Mouse (Mus musculus) brain, embryonic 14.5 days (tissue): ENCODE results near the gene Dnajc11. TPM values are rescaled to one million over a fixed set of nuclear protein-coding genes. Genes with fewer than 3 reads are reported as not detected.

Experiments
- DNase-seq: peaks from one replicate; pipeline ENCODE4 v3.0.0-alpha.2; 2011; ENCODE audit warnings: low read depth
- CTCF ChIP-seq: fragments of 200-500 bp; IDR thresholded peaks from 2 replicates; pipeline ENCODE4 v1.5.1; 2012; ENCODE audit warnings: inconsistent platforms, mild to moderate bottlenecking, moderate library complexity, borderline replicate concordance; ENCODE audit not compliant: insufficient read depth, insufficient read length; ENCODE audit errors: extremely low read depth
- POLR2A ChIP-seq: fragments of 200-500 bp; IDR thresholded peaks from 2 replicates; pipeline ENCODE4 v1.6.1; 2012; ENCODE audit warnings: mild to moderate bottlenecking, inconsistent platforms, borderline replicate concordance; ENCODE audit not compliant: poor library complexity, insufficient read depth, insufficient read length, severe bottlenecking; ENCODE audit errors: extremely low read depth
- polyA plus RNA-seq: library from polyadenylated mRNA; depleted of rRNA; stranded (reverse); fragments of >200 nt; gene quantifications from 2 replicates; pipeline ENCODE4 v1.2.3, GENCODE M21; 2012

The Dnajc11 gene
- polyA plus RNA-seq, 1 experiment, result 84.0 TPM

GRCm38 (mm10) chr4:151981363-151981762 lies 47.9 kb downstream of the Dnajc11 start:
- peak; percentile 80 for DNase-seq
- TF ChIP-seq CTCF (peak; percentile 100), POLR2A (no peak)

- DNase-seq, result no peak
- TF ChIP-seq POLR2A (no peak), CTCF (no peak)
Measured at GRCm38 (mm10) chr4:151983043-151983442, 49.6 kb downstream of the Dnajc11 start.

- TF ChIP-seq POLR2A, result no peak
- no peak for DNase-seq
Measured at GRCm38 (mm10) chr4:151983560-151983959, 50.1 kb downstream of the Dnajc11 start.

DNA sequence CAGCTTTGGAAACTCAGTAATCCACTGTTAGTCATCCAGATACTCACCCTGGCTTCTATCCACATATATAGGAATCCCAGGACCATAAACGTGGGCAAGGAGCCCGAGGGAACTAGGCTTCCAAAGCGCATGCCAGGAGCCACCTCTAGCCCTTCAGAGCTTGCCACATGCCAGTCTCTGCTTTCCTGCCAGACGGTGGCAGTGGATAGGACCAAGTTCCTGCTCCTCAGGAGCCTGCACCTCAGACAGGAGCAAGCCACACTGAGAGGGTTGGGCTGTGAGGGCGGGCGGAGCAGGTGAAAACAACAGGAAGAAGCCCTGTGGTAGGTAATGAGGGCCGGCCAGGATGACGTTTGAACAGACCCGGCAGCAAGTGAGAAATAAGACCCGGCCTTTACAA lies 52.4 kb downstream of the Dnajc11 start:
- no peak for DNase-seq
- no peak for TF ChIP-seq POLR2A
- no peak for TF ChIP-seq CTCF

DNA sequence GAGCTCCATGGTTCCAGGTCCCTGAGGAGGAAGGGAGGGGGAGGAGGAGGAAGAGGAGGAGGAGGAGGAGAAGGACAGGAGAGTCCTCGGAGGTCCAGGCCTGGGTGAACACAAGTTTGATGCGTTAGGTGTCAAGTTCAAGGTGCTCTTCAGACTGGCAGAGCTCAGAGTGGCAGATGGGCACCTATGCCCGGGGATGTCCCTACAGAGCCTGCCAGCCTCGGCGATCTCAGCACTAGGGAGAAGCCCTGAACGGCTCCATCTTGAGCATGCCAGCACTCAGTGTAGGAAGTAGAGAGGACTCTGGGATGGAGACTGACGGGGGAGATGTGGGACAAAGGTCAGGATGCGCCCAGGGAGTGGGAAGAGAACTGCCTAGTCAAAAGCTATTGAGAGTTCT lies 53.2 kb downstream of the Dnajc11 start:
- no peak for DNase-seq
- TF ChIP-seq CTCF, result no peak
- no peak for TF ChIP-seq POLR2A

DNA sequence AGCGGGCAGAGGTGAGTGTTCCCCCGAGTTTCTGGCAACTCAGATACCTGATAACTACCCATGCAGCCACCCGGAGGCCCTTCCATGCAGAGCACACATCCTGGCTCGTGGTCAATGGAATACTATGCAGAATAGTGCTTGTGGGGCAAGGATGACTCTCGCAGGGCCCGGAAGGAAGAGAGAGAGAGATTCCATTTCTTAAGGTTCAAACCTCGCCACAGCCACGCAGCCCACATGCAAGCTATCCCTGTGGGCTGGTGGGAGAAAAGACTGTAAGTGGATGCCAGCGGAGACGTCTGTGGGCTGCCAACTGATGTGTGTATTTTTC lies 54.5 kb downstream of the Dnajc11 start:
- TF ChIP-seq CTCF, result no peak
- TF ChIP-seq POLR2A, result no peak
- peak; percentile 57 for DNase-seq

DNA sequence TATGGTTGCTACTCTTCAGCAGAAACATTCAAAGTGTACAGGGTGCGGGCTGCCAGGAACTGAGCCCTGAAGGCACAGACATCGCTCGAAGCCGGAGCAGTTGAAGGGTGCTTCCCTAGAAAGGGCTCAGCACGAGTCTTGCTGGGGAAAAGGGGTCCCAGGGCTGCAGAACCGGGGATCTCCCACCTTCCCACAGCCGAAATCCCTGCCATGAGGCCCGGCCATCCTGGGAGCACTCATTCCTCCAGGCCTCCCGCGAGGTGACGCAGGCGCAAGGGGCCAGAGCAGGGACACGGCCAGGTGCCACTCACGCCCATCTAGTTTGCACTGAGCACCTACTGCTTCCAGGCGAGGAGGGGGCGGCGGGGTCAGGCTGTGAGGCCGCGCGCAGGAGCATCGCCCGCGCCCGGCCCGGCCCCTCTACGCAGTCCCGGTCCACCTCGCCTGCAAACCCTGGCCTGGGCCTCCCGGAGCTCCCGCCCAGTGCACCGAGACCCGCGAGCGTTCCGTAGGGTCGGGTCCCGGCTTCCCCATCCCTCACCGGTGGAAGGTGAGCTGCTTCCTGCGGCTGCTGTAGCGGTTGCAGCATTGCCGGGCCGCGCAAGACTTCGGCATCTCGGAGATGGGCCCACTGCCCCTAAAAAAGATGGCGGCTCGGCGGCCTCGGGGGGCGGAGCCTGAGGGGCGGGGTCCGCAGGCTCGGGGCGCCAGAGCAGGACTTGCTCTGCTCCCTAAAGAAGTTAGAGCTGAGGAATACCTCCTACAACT lies 55.0 kb downstream of the Dnajc11 start, which contains the start of gene Thap3:
TSS of gene Thap3 (minus strand) at position 656 of the 768 bp plus-strand sequence.
- peak; percentile 53; the same call in 1 of the 2 replicates for TF ChIP-seq POLR2A
- no peak for TF ChIP-seq CTCF
- peak; percentile 87 for DNase-seq

DNA sequence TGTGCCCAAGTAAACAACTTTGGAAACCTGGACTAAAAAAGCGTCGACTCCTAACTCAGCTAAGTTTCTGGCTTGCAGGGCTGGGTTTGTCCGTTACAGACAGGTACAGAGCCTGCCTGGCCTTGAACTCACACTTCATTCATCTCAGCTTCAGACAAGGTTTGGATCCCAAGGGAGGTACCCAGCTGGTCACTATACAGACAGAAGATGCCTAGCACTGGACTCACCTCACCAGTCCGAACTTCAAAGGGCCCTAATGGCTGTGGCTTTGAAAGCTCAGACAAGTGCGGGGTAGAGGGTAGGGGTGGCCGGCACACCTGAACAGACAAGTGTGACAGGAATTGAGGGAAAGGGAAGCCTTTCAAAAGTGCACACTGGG lies 55.6 kb downstream of the Dnajc11 start:
- TF ChIP-seq POLR2A (no peak), CTCF (no peak)
- DNase-seq, result no peak

DNA sequence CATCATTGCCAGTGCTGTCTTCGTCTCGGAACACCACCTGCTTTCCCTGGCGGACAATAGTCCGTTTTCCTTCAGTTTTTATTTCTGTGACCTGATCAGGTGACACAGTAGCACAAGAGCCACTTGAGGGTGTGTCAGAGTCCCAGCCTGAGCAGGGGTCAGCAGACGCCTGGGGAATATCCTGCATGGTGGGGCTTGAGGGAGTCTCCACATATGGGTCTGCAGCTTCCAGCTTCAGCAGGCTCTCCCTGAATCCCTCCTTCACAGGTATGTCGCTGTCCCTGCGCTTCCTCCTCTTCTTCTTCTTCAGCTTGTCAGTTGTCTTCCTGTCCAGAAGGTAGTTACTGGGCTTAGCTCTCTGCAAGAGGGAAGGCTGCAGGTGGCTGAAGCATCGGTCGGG lies 58.6 kb downstream of the Dnajc11 start:
- no peak for DNase-seq

DNA sequence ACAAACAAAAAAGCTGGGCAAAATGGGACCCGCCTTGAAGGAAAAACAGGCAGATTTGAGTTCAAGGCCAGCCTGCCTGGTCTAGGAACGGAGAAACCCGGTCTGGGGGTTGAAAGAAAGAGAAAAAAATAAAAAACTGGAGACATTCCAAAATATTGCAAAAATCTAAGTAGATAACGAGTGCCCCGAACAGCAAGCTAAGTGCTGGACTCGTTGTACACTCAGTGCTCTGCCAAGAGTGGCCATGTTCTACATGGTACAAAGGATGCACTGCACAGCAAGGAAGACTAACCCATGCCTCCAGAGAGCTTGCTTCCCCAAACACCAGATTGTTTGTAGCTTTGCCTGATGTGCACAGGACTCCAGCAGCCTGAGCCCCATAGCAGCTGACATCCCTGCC lies 59.5 kb downstream of the Dnajc11 start:
- TF ChIP-seq POLR2A (no peak), CTCF (no peak)
- no peak for DNase-seq

More for the DNA sequence above, 58.6 kb downstream of the Dnajc11 start:
- no peak for TF ChIP-seq CTCF
- no peak for TF ChIP-seq POLR2A

- DNase-seq, result peak; percentile 59
- TF ChIP-seq CTCF (no peak), POLR2A (no peak)
Measured at GRCm38 (mm10) chr4:151994228-151995171, 61.0 kb downstream of the Dnajc11 start.
